Mouse (Mus musculus) liver, adult 2 months (tissue): ENCODE measurements around the gene Sys1.

ENCODE experiments used
- CTCF ChIP-seq: fragments of 200-500 bp; IDR thresholded peaks from 2 replicates; pipeline ENCODE4 v1.5.1; 2011; ENCODE audit warnings: low read depth, low read length, control low read depth
- POLR2A ChIP-seq: fragments of 200-500 bp; IDR thresholded peaks from 2 replicates; pipeline ENCODE4 v1.6.1; 2011; ENCODE audit warnings: low read length, control low read depth; ENCODE audit not compliant: insufficient read depth; ENCODE audit errors: extremely low read depth

DNA sequence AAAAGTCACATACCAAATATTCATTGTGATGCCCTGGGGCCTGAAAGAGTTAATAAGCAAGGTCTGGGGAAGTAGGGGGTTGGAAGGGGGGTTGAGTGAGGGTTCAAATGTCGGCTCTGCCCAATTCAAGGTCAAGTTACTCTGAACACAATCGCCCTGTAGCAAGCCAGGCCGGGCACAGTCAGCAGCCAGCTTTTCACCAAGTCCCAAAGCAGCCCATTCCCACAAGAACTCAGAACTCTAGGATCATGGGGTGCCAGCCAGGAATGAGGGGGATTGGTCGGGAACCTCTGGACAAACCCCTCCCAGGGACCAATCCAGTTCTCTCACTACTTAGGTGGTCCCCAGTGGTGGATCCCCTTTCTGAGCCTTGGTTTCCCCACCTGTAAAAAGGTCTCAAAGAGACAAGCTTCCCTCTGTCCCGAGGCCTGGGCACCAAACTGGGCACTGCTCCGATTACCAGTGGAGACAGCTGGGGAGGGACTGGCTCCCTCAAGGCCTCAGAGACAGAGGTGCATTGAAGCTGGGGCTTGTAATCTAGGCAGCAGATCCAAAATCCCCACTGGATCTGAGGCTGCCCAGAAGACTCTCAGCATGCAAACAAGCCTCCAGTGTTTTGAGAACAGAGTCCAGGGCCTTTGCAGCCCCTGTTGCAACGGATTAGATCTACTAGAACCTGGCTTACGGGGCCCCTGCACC, 20.4 kb upstream of the Sys1 start:
- TF ChIP-seq POLR2A (no peak), CTCF (no peak)
